Mouse (Mus musculus) olfactory bulb, adult 2 months (tissue): ENCODE data around the gene Sclt1.

ENCODE experiments used
- CTCF ChIP-seq: fragments of 200-500 bp; IDR thresholded peaks from 2 replicates; pipeline ENCODE4 v1.5.1; 2012; ENCODE audit warnings: low read depth, mild to moderate bottlenecking, low read length, moderate library complexity; ENCODE audit not compliant: insufficient read depth
- POLR2A ChIP-seq: fragments of 200-500 bp; IDR thresholded peaks from 2 replicates; pipeline ENCODE4 v1.6.1; 2012; ENCODE audit warnings: mild to moderate bottlenecking, low read depth, low read length, moderate library complexity; ENCODE audit not compliant: insufficient read depth

DNA sequence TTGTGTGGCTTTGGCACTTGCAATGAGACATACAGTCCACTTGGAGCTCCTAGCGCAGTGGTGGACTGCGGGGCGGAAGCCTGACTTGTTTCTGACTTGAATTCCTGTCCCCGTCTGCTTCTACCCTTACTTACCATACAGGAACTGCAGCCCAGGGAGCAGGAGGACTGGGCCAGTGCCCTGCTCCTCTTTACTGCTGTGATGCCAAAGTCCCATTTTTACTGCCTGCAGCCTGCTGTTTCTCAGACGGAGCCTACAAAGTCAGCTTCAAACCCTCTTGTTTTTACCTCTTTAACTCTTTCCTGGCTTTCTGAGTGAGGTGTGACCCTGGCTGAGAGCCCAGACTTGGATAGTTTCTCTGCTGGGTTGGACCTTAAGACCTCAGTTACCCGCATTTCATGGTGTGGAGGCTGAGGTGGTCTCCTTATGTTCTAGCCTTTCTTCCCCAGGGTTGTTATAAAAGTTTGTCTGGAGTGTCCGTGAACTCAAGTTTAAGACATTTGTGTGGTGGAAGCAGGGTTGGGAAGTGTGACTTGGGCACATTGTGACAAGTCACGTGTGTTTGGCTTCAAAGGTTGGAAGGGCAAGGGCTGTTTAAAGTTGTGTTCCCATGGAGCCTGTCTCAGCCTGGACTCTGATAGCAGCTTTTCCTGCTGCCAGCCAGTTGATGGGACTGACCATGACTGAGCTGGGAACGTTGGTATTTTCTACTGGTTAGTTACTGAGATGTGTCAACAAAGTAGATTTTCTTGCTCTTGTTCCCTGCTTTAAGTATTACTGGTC is 148.0 kb downstream of the Sclt1 start:
- TF ChIP-seq CTCF (no peak), POLR2A (no peak)
